13 mouse cellular contexts compared by ENCODE assay signal in genomic region chr6:88820853-88821252, GRCm38 (mm10). TPM values are rescaled to one million over a fixed set of nuclear protein-coding genes. Genes with fewer than 3 reads are reported as not detected.
A peak's percentile ranks its signal among the peaks of the same experiment; 100 is the strongest.
DNase-seq lines count a peak whose midpoint lies in the region; ATAC-seq and TF ChIP-seq lines count a peak whose summit lies in the region.
"Had no signal": no experiment of that assay in that cellular context is flagged by ENCODE, and none has a peak within 500 bp of the region (broad histone marks: within the 10 kb centered on the region; RNA-seq: fewer than 3 reads in every experiment).

No protein-coding gene starts in this region.

- no peaks in the 10 kb centered on the region for H3K27me3 ChIP-seq in cerebellum, adult 2 months (ENCODE audit: control insufficient read depth, insufficient read depth, low read length)

- H3K4me3 ChIP-seq in cerebellum, adult 2 months (replicated peaks; ENCODE audit: insufficient read depth, low read depth, low read length) = no peak overlapping the region
- no peak overlapping the region for H3K4me3 ChIP-seq in left cerebral cortex, adult 2 months
- H3K4me3 ChIP-seq: heart, embryonic 13.5 days had no signal

- no peak for TF ChIP-seq CTCF in cerebellum, adult 2 months (IDR thresholded peaks at IDR 0.05; ENCODE audit: borderline replicate concordance, insufficient read depth, low read depth, low read length)
- no peak for TF ChIP-seq CTCF in left cerebral cortex, adult 2 months (IDR thresholded peaks at IDR 0.05)

- peaks cover 63% of the 10 kb centered on the region for H3K4me1 ChIP-seq in cerebellum, adult 2 months (ENCODE audit: control insufficient read depth, insufficient read depth, low read length)

- WGBS in cerebellum, adult 2 months = 25% methylated on average over 3 of the region's 3 CpGs

- DNase-seq in cerebellum, adult 2 months = no peak
- no peak for DNase-seq in cerebellum, postnatal 14 days
- no peak for DNase-seq in left cerebral cortex, adult 2 months (ENCODE audit: extremely low spot score in 1 of 2, low spot score in 2 of 2)
- no peak for DNase-seq in left cerebral cortex, postnatal 25 days (ENCODE audit: low spot score in 2 of 2)
- DNase-seq in lung, postnatal 10 days = peak; percentile 58
- DNase-seq in urinary bladder, postnatal 4 days (ENCODE audit: low spot score in 2 of 2) = no peak
- no peak for DNase-seq in left cerebral cortex, postnatal 36 days (ENCODE audit: low spot score in 2 of 2)
- DNase-seq: cerebellum, adult 8-10 months; right cerebral cortex, postnatal 14 days; thymus, postnatal 25 days had no signal

- peak; percentile 26 for ATAC-seq in common myeloid progenitor, adult 5-6 weeks (replicated peaks; ENCODE audit: low read depth, poor library complexity, severe bottlenecking)

- TF ChIP-seq POLR2A in cerebellum, adult 2 months (IDR thresholded peaks at IDR 0.05; ENCODE audit: borderline replicate concordance, insufficient read depth, low read length) = no peak

- intact Hi-C loops in left cerebral cortex, adult 2 months (cut with DNase I) = no loop called here
- intact Hi-C loops in left cerebral cortex, postnatal 25 days (cut with DNase I) = no loop called here
- intact Hi-C loops in left cerebral cortex, postnatal 36 days (cut with DNase I) = no loop called here

- peak overlapping the region; percentile 43; the same call in 1 of the 2 replicates for H3K27ac ChIP-seq in cerebellum, adult 2 months (ENCODE audit: insufficient read depth, low read length)
- peak overlapping the region; percentile 21; the same call in 1 of the 2 replicates for H3K27ac ChIP-seq in left cerebral cortex, adult 2 months
- H3K27ac ChIP-seq: heart, embryonic 13.5 days had no signal

RNA-seq across cellular contexts. Expression of gene Abtb1, which starts 20.9 kb away (rescaled TPM):
- 116 TPM in 2 replicates for polyA plus RNA-seq in cerebellum, adult 2 months (2012; rRNA removed)
- total RNA-seq in left cerebral cortex, adult 2 months (2021) = 10 to 100 TPM; 39.7 to 40.5 TPM
- total RNA-seq in left cerebral cortex, postnatal 25 days (2021) = 10 to 100 TPM; 34.8 to 35.3 TPM
- 20.7 and 46.4 TPM in 2 replicates for total RNA-seq in common myeloid progenitor, adult 5-6 weeks (2017)
- 10 to 100 TPM; 43.4 to 45.9 TPM for total RNA-seq in left cerebral cortex, postnatal 36 days (2021)

RNA-seq across cellular contexts. Expression of gene Podxl2, which starts 54.0 kb away (rescaled TPM):
- 538 and 541 TPM in 2 replicates for polyA plus RNA-seq in cerebellum, adult 2 months (2012; rRNA removed)
- 100 to 1,000 TPM; 196 to 201 TPM for total RNA-seq in left cerebral cortex, adult 2 months (2021)
- total RNA-seq in left cerebral cortex, postnatal 25 days (2021) = 100 to 1,000 TPM; 173 to 180 TPM
- total RNA-seq in common myeloid progenitor, adult 5-6 weeks (2017) = 0.55 TPM in 1 of 2 replicates, not detected in the other
- total RNA-seq in left cerebral cortex, postnatal 36 days (2021) = 100 to 1,000 TPM; 181 to 221 TPM
- total RNA-seq: monocyte, adult 5-6 weeks had no signal

Comparison
In these comparisons a context has a peak if more than half of its experiments do, and no peak if none do; other contexts are left out.
1. RNA of gene Podxl2, which starts 54.0 kb away (total RNA-seq): 181 to 221 TPM in left cerebral cortex, postnatal 36 days, 196 to 201 TPM in left cerebral cortex, adult 2 months and 173 to 180 TPM in left cerebral cortex, postnatal 25 days; 0.55 TPM in common myeloid progenitor, adult 5-6 weeks; every median in the first group is over 100 times any median in the second.